Mouse (Mus musculus): ENCODE measurements around the gene Trpm1. TPM values are rescaled to one million over a fixed set of nuclear protein-coding genes. Genes with fewer than 3 reads are reported as not detected.
"Not testable (repeated sequence)": the region's sequence is repeated elsewhere in the genome, so short reads cannot be mapped to it uniquely, and the experiment has no call there.

Gene Trpm1
- 1.5 and 1.6 TPM in 2 replicates for polyA plus RNA-seq (2015; fragmentation: Nextera tagmentation; extraction: Ambion mirVana)

- no peak within 1 kb of the TSS for H3K27ac ChIP-seq
- no peaks in the 10 kb centered on the region for H3K27me3 ChIP-seq
- H3K4me2 ChIP-seq: no peak within 1 kb of the TSS
- no peak within 1 kb of the TSS for H3K4me3 ChIP-seq
- H3K9me3 ChIP-seq: no peaks in the 10 kb centered on the region
- peaks cover 12% of the 10 kb centered on the region for H3K4me1 ChIP-seq
- no peak within 1 kb of the TSS for H3K9ac ChIP-seq
- H3K36me3 ChIP-seq: no peaks in the 10 kb centered on the region
- 84% methylated on average over 2 of the region's 2 CpGs for WGBS
- no peak for ATAC-seq (ENCODE audit: insufficient number of reproducible peaks, insufficient read depth, low FRiP score, low TSS enrichment, low read depth)
These were observed at the start of gene Trpm1 for GRCm38 (mm10) chr7:64153535-64153934. Gene Trpm1 (plus strand): TSS chr7:64153835.

DNA sequence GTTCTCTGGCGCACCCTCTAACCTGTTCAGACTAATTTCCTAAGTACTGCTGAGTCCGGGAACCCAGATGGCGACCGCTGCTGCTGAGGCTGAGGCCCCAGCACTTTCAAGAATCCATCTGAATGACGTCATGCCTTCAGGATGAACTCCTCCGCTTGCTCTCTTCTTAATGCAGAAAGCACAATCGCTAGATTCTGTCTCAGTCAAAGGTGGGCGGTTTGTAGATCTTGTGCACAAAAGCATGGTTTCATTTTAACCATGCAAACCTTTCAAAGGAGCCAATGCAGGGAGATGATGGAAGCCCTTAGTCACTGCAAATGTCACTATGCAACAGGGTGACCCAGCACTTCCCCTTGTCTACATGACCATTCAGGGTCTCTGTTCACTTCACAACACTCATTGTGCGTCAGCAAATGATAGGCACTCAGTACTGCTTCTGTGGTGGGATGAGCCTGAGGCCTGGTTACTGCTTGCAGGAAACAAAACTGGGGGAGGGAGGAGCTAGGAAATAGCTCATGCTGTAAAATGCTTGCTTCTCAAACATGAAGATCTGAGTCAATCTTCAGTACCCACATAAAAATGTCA is 31.4 kb upstream of the Trpm1 start:
- no peak overlapping the region for H3K4me3 ChIP-seq
- H3K9ac ChIP-seq: no peak overlapping the region
- H3K27me3 ChIP-seq: no peaks in the 10 kb centered on the region
- H3K9me3 ChIP-seq: no peaks in the 10 kb centered on the region
- WGBS: 86% methylated on average over 9 of the region's 9 CpGs
- no peak overlapping the region for H3K4me2 ChIP-seq
- H3K27ac ChIP-seq: no peak overlapping the region
- ATAC-seq (ENCODE audit: insufficient number of reproducible peaks, insufficient read depth, low FRiP score, low TSS enrichment, low read depth): no peak
- no peaks in the 10 kb centered on the region for H3K4me1 ChIP-seq
- H3K36me3 ChIP-seq: no peaks in the 10 kb centered on the region

- ATAC-seq (ENCODE audit: insufficient number of reproducible peaks, insufficient read depth, low FRiP score, low TSS enrichment, low read depth): no peak
These were observed 29.9 kb upstream of the Trpm1 start for GRCm38 (mm10) chr7:64123721-64124120.

GRCm38 (mm10) chr7:64125994-64126393 is 27.6 kb upstream of the Trpm1 start:
- not testable (repeated sequence) for H3K36me3 ChIP-seq; H3K4me2 ChIP-seq; H3K4me1 ChIP-seq; ATAC-seq (ENCODE audit: insufficient number of reproducible peaks, insufficient read depth, low FRiP score, low TSS enrichment, low read depth); H3K9me3 ChIP-seq; H3K27me3 ChIP-seq; H3K27ac ChIP-seq; H3K9ac ChIP-seq; H3K4me3 ChIP-seq
- 86% methylated on average over 9 of the region's 9 CpGs for WGBS

More at GRCm38 (mm10) chr7:64123721-64124120, 29.9 kb upstream of the Trpm1 start:
- Histone ChIP-seq H3K27ac (no peak overlapping the region), H3K9ac (no peak overlapping the region), H3K4me1 (no peaks in the 10 kb centered on the region), H3K9me3 (no peaks in the 10 kb centered on the region), H3K27me3 (no peaks in the 10 kb centered on the region), H3K36me3 (no peaks in the 10 kb centered on the region), H3K4me3 (no peak overlapping the region), H3K4me2 (no peak overlapping the region)
- WGBS: 83% methylated on average over 4 of the region's 4 CpGs

- Histone ChIP-seq H3K9me3 (no peaks in the 10 kb centered on the region), H3K4me1 (no peaks in the 10 kb centered on the region), H3K4me3 (no peak overlapping the region), H3K4me2 (no peak overlapping the region), H3K36me3 (no peaks in the 10 kb centered on the region), H3K27me3 (no peaks in the 10 kb centered on the region), H3K9ac (no peak overlapping the region), H3K27ac (no peak overlapping the region)
- 76% methylated on average over 2 of the region's 2 CpGs for WGBS
- no peak for ATAC-seq (ENCODE audit: insufficient number of reproducible peaks, insufficient read depth, low FRiP score, low TSS enrichment, low read depth)
These were observed 13.8 kb upstream of the Trpm1 start for GRCm38 (mm10) chr7:64139866-64140265.

GRCm38 (mm10) chr7:64141301-64142032 is 12.2 kb upstream of the Trpm1 start:
- H3K9ac ChIP-seq: no peak overlapping the region
- no peak overlapping the region for H3K4me3 ChIP-seq
- no peaks in the 10 kb centered on the region for H3K9me3 ChIP-seq
- no peak overlapping the region for H3K27ac ChIP-seq
- H3K4me2 ChIP-seq: no peak overlapping the region
- 86% methylated on average over 19 of the region's 19 CpGs for WGBS
- no peaks in the 10 kb centered on the region for H3K36me3 ChIP-seq
- no peaks in the 10 kb centered on the region for H3K4me1 ChIP-seq
- no peaks in the 10 kb centered on the region for H3K27me3 ChIP-seq
- no peak for ATAC-seq (ENCODE audit: insufficient number of reproducible peaks, insufficient read depth, low FRiP score, low TSS enrichment, low read depth)

DNA sequence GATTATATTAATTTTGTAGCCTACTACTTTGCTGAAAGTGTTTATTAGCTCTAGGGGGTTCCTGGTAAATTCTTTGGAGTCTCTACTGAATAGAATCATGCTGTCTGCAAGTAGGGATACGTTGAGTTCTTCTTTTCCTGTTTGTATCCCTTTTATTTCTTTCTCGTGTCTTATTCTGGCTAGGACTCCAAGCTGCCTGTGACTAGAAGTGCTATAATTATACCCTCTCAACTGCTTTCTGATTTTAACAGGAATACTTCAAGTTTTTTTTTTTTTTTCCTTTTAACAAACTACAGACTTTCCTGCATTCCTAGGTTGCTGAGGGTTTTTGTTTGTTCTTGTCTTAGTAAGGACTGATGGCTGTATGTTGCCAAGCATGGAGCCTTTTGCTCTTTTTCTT is 4.3 kb upstream of the Trpm1 start:
- Histone ChIP-seq H3K4me1 (no peaks in the 10 kb centered on the region), H3K4me2 (no peak overlapping the region), H3K27ac (no peak overlapping the region), H3K27me3 (no peaks in the 10 kb centered on the region), H3K36me3 (no peaks in the 10 kb centered on the region), H3K9ac (no peak overlapping the region), H3K4me3 (no peak overlapping the region), H3K9me3 (no peaks in the 10 kb centered on the region)
- 48% methylated on average over 2 of the region's 2 CpGs for WGBS
- ATAC-seq (ENCODE audit: insufficient number of reproducible peaks, insufficient read depth, low FRiP score, low TSS enrichment, low read depth): no peak

DNA sequence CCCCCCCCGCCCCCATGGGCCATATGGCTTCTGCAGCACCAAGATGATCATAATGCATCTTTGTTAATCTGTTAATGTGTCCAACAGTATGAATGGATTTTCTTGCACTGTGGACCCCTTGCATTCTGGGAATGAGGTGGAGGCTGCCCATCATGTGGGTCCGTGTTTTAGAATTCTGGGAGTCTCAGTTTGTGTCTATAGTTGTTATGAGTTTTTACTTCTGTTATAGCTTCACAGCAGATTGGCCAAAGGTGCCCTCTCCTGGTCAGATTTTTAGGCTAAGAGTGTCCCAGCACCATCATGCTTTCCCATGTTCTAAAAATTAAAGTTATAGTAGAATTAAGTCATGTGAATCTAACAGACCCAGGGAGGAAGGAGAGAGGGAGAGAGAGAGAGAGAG is 3.9 kb upstream of the Trpm1 start:
- no peaks in the 10 kb centered on the region for H3K9me3 ChIP-seq
- H3K4me3 ChIP-seq: no peak overlapping the region
- no peak for ATAC-seq (ENCODE audit: insufficient number of reproducible peaks, insufficient read depth, low FRiP score, low TSS enrichment, low read depth)
- no peaks in the 10 kb centered on the region for H3K36me3 ChIP-seq
- no peaks in the 10 kb centered on the region for H3K4me1 ChIP-seq
- H3K27ac ChIP-seq: no peak overlapping the region
- 51% methylated on average over 2 of the region's 2 CpGs for WGBS
- H3K9ac ChIP-seq: no peak overlapping the region
- no peaks in the 10 kb centered on the region for H3K27me3 ChIP-seq
- H3K4me2 ChIP-seq: no peak overlapping the region

DNA sequence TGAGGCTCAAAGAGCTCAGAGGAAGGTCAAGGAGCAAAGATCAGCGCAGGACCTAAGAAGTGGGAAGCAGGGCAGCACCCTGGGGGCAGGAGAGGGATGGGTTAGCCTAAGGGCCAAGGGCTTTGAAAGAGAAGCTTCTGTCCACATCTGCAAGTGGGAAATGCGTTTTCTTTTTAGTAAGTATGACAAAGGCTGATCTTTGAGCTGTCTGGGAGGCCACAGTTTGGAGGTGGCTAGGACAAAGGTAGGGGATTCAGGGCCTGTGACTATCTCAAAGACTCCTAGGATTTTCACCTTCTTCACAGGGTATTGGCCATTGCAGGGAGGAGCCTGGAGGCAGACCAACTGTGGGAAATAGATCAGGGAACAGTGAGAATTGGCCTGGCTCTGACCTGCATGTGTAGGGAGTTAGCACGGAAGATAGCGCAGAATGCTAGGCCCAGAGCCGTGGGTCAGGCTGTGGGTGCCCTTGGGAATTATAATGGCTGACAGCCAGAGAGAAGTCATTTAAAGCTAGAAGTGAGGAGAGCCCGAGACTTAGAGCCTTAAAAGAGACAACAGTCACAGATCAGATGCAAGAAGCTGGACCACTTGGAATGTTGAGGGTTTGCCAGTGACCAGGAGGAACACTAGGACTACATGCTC is 3.1 kb upstream of the Trpm1 start:
- WGBS: 59% methylated on average over 6 of the region's 6 CpGs
- Histone ChIP-seq H3K4me1 (peaks cover 4% of the 10 kb centered on the region), H3K9me3 (no peaks in the 10 kb centered on the region), H3K27me3 (no peaks in the 10 kb centered on the region), H3K36me3 (no peaks in the 10 kb centered on the region), H3K9ac (no peak overlapping the region), H3K4me3 (no peak overlapping the region), H3K4me2 (no peak overlapping the region), H3K27ac (no peak overlapping the region)
- no peak for ATAC-seq (ENCODE audit: insufficient number of reproducible peaks, insufficient read depth, low FRiP score, low TSS enrichment, low read depth)

DNA sequence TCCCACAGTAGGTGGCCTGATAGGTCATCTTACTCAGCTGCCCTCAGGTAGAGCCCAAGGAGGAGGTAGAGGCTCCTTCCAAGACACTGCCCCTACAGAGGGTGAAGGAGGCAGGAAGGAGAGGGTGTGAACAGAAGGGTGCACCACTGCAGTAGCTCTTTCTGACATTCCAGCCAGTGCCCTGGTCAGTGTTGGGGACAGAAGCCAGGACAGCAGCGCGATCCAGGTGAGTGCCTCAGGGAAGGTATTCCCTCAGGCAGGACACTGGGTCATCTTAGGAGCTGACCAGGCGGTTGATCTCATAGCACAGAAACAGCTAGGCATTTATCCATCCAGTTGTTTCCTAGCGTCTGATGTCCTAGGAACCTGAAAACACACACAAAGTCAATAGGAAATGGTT is 1.6 kb downstream of the Trpm1 start:
- H3K9ac ChIP-seq: no peak overlapping the region
- no peaks in the 10 kb centered on the region for H3K36me3 ChIP-seq
- peak overlapping the region; percentile 44 for H3K4me2 ChIP-seq
- no peak overlapping the region for H3K27ac ChIP-seq
- peaks cover 23% of the 10 kb centered on the region for H3K4me1 ChIP-seq
- no peak overlapping the region for H3K4me3 ChIP-seq
- no peaks in the 10 kb centered on the region for H3K27me3 ChIP-seq
- no peak for ATAC-seq (ENCODE audit: insufficient number of reproducible peaks, insufficient read depth, low FRiP score, low TSS enrichment, low read depth)
- H3K9me3 ChIP-seq: no peaks in the 10 kb centered on the region
- WGBS: 58% methylated on average over 4 of the region's 4 CpGs

- ATAC-seq (ENCODE audit: insufficient number of reproducible peaks, insufficient read depth, low FRiP score, low TSS enrichment, low read depth): no peak
- WGBS: 16% methylated on average over 10 of the region's 10 CpGs
These were observed 2.1 kb downstream of the Trpm1 start for GRCm38 (mm10) chr7:64155687-64156086.

More at GRCm38 (mm10) chr7:64155687-64156086, 2.1 kb downstream of the Trpm1 start:
- Histone ChIP-seq H3K4me3 (peak overlapping the region; percentile 16; the same call in 1 of the 2 replicates), H3K9ac (no peak overlapping the region), H3K4me1 (peaks cover 24% of the 10 kb centered on the region), H3K4me2 (peak overlapping the region; percentile 44), H3K9me3 (no peaks in the 10 kb centered on the region), H3K27ac (no peak overlapping the region), H3K36me3 (no peaks in the 10 kb centered on the region), H3K27me3 (no peaks in the 10 kb centered on the region)
